Mouse (Mus musculus): ENCODE data around the gene Tmem119. TPM values are rescaled to one million over a fixed set of nuclear protein-coding genes. Genes with fewer than 3 reads are reported as not detected.

The Tmem119 gene
- polyA plus RNA-seq, 1 experiment from 2014 or later: 13.0 TPM

DNA sequence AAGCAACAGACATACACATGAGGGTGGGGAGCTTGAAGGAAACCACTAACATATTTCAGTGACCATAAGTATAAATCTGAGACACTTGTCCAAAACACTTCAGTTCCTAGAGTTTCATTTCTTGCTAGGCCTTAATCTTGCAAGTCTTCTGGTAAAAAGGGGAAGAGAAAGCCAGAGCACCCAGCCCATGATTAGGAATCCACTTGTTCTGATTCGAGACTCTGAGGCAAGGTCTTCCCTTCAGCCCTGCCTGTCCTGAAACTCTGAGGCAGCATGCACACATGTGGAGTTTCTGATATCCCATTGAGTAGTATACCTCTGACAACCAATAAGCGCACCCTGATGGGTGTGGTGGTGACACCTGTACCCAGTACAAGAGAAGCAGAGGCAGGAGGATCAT lies 38.7 kb downstream of the Tmem119 start:
- no peaks in the 10 kb centered on the region for H3K9me3 ChIP-seq (replicated peaks)
- H3K27me3 ChIP-seq (replicated peaks): no peaks in the 10 kb centered on the region
- peaks cover 84% of the 10 kb centered on the region for H3K36me3 ChIP-seq
- peaks cover 13% of the 10 kb centered on the region for H3K4me1 ChIP-seq (replicated peaks)
- H3K4me3 ChIP-seq: no peak overlapping the region
- WGBS: 84% methylated on average over 2 of the region's 2 CpGs
- no peak overlapping the region for H3K4me2 ChIP-seq
- no peak for ATAC-seq (ENCODE audit: insufficient number of reproducible peaks, low FRiP score)
- no peak overlapping the region for H3K9ac ChIP-seq
- H3K27ac ChIP-seq (ENCODE audit: poor library complexity, severe bottlenecking): no peak overlapping the region

GRCm38 (mm10) chr5:113755347-113756030 lies 44.8 kb downstream of the Tmem119 start:
- Histone ChIP-seq H3K4me2 (no peak overlapping the region), H3K4me3 (no peak overlapping the region), H3K9me3 (replicated peaks) (no peaks in the 10 kb centered on the region), H3K4me1 (replicated peaks) (no peaks in the 10 kb centered on the region), H3K36me3 (peaks cover 99% of the 10 kb centered on the region), H3K27me3 (replicated peaks) (no peaks in the 10 kb centered on the region), H3K9ac (no peak overlapping the region), H3K27ac (ENCODE audit: poor library complexity, severe bottlenecking) (no peak overlapping the region)
- no peak for ATAC-seq (ENCODE audit: insufficient number of reproducible peaks, low FRiP score)
- 89% methylated on average over 15 of the region's 15 CpGs for WGBS

- Histone ChIP-seq H3K4me1 (replicated peaks) (no peaks in the 10 kb centered on the region), H3K9me3 (replicated peaks) (0 out of 2 replicates have a peak, but pooled peaks cover 3% of the 10 kb centered on the region), H3K27me3 (replicated peaks) (no peaks in the 10 kb centered on the region), H3K4me3 (no peak overlapping the region), H3K36me3 (peaks cover 99% of the 10 kb centered on the region), H3K27ac (ENCODE audit: poor library complexity, severe bottlenecking) (no peak overlapping the region), H3K9ac (no peak overlapping the region), H3K4me2 (no peak overlapping the region)
- no peak for ATAC-seq (ENCODE audit: insufficient number of reproducible peaks, low FRiP score)
- WGBS: 88% methylated on average over 9 of the region's 9 CpGs
Observed at GRCm38 (mm10) chr5:113751521-113752157, 48.7 kb downstream of the Tmem119 start.

- Histone ChIP-seq H3K9ac (no peak overlapping the region), H3K27ac (ENCODE audit: poor library complexity, severe bottlenecking) (no peak overlapping the region), H3K27me3 (replicated peaks) (no peaks in the 10 kb centered on the region), H3K9me3 (replicated peaks) (0 out of 2 replicates have a peak, but pooled peaks cover 8% of the 10 kb centered on the region), H3K36me3 (peaks cover 99% of the 10 kb centered on the region), H3K4me1 (replicated peaks) (no peaks in the 10 kb centered on the region), H3K4me3 (no peak overlapping the region), H3K4me2 (no peak overlapping the region)
- ATAC-seq (ENCODE audit: insufficient number of reproducible peaks, low FRiP score): no peak
- 92% methylated on average over 13 of the region's 13 CpGs for WGBS
Observed at GRCm38 (mm10) chr5:113748556-113749331, 51.6 kb downstream of the Tmem119 start.

GRCm38 (mm10) chr5:113747629-113748028 lies 52.7 kb downstream of the Tmem119 start:
- Histone ChIP-seq H3K4me3 (no peak overlapping the region), H3K4me1 (replicated peaks) (no peaks in the 10 kb centered on the region), H3K27me3 (replicated peaks) (no peaks in the 10 kb centered on the region), H3K4me2 (no peak overlapping the region), H3K9ac (no peak overlapping the region), H3K36me3 (peaks cover 99% of the 10 kb centered on the region), H3K27ac (ENCODE audit: poor library complexity, severe bottlenecking) (no peak overlapping the region), H3K9me3 (replicated peaks) (0 out of 2 replicates have a peak, but pooled peaks cover 8% of the 10 kb centered on the region)
- WGBS: 95% methylated on average over 5 of the region's 5 CpGs
- no peak for ATAC-seq (ENCODE audit: insufficient number of reproducible peaks, low FRiP score)

Other genes starting within 250 kb of the Tmem119 start
- gene Cmklr1, start 150.1 kb downstream of the Tmem119 start, polyA plus RNA-seq (2016; fragmentation: Nextera tagmentation; extraction: Ambion mirVana): 1.4 and 1.8 TPM in 2 replicates
- gene 1700069L16Rik, start 75.7 kb downstream of the Tmem119 start, polyA plus RNA-seq (2016; fragmentation: Nextera tagmentation; extraction: Ambion mirVana): not detected in 2 replicates
- 6.1 and 6.9 TPM in 2 replicates for gene Ficd, start 64.7 kb downstream of the Tmem119 start, polyA plus RNA-seq (2016; fragmentation: Nextera tagmentation; extraction: Ambion mirVana)
- gene Sart3, start 28.0 kb downstream of the Tmem119 start, polyA plus RNA-seq (2016; fragmentation: Nextera tagmentation; extraction: Ambion mirVana): 44.4 and 50.1 TPM in 2 replicates
- gene Iscu, start 27.8 kb downstream of the Tmem119 start, polyA plus RNA-seq (2016; fragmentation: Nextera tagmentation; extraction: Ambion mirVana): 111 and 112 TPM in 2 replicates
- gene Selplg, start 32.1 kb upstream of the Tmem119 start, polyA plus RNA-seq (2016; fragmentation: Nextera tagmentation; extraction: Ambion mirVana): 0.51 and 0.72 TPM in 2 replicates
- gene Coro1c, start 108.2 kb upstream of the Tmem119 start, polyA plus RNA-seq (2016; fragmentation: Nextera tagmentation; extraction: Ambion mirVana): 137 and 141 TPM in 2 replicates
- 19.0 and 21.4 TPM in 2 replicates for gene Ssh1, start 193.4 kb upstream of the Tmem119 start, polyA plus RNA-seq (2016; fragmentation: Nextera tagmentation; extraction: Ambion mirVana)
- gene Dao, start 203.2 kb upstream of the Tmem119 start, polyA plus RNA-seq (2016; fragmentation: Nextera tagmentation; extraction: Ambion mirVana): not detected in 2 replicates